Mouse (Mus musculus) CH12.LX (cell line): ENCODE results near the gene Nfix. TPM values are rescaled to one million over a fixed set of nuclear protein-coding genes. Genes with fewer than 3 reads are reported as not detected.

Source experiments
- DNase-seq: peaks from one replicate; pipeline ENCODE4 v3.0.0-alpha.2; 2013; ENCODE audit errors: extremely low read depth
- H3K27ac ChIP-seq: 2 replicates; pipeline ENCODE4 v1.5.1; 2012; ENCODE audit warnings: low read depth, mild to moderate bottlenecking, control low read depth, moderate library complexity; ENCODE audit not compliant: insufficient read depth
- H3K27me3 ChIP-seq: replicated peaks from 2 replicates; pipeline ENCODE3; 2012; ENCODE audit warnings: inconsistent platforms
- H3K36me3 ChIP-seq, 2 experiments: replicated peaks in 1 of 2; 2 replicates each; pipeline versions ENCODE3 to v1.6.1; 2012; ENCODE audit warnings: inconsistent platforms in 1 of 2, low read length in 1 of 2, mild to moderate bottlenecking in 1 of 2, mixed read lengths in 1 of 2, moderate library complexity in 1 of 2; ENCODE audit not compliant: control insufficient read depth in 1 of 2, insufficient read depth in 1 of 2
- H3K4me1 ChIP-seq, 2 experiments: 2 replicates each; pipeline ENCODE4 v1.6.1; 2012; ENCODE audit warnings: inconsistent platforms in 1 of 2, moderate library complexity in 1 of 2; ENCODE audit not compliant: insufficient read depth in 2 of 2, control insufficient read depth in 1 of 2
- H3K4me2 ChIP-seq: 2 replicates; pipeline ENCODE4 v1.6.1; 2012; ENCODE audit warnings: low read depth, mild to moderate bottlenecking, control low read depth; ENCODE audit not compliant: poor library complexity, insufficient read depth, severe bottlenecking
- H3K4me3 ChIP-seq, 3 experiments: fragments of 150-350 bp in 1 of 3; sonication (generic) in 1 of 3; replicated peaks in 1 of 3; 2 replicates each; pipeline versions ENCODE3 to v1.5.1; 2011 to 2012; ENCODE audit warnings: low read depth in 2 of 3, low read length in 2 of 3, mild to moderate bottlenecking in 2 of 3, moderate library complexity in 2 of 3, control low read depth in 1 of 3, improper control_type of control experiment in 1 of 3, inconsistent platforms in 1 of 3, mixed read lengths in 1 of 3; ENCODE audit not compliant: poor library complexity in 1 of 3
- H3K79me2 ChIP-seq: replicated peaks from 2 replicates; pipeline ENCODE4 v1.6.1; 2012; ENCODE audit warnings: mild to moderate bottlenecking, moderate library complexity; ENCODE audit not compliant: control insufficient read depth, poor library complexity, insufficient read depth, severe bottlenecking; ENCODE audit errors: extremely low read depth
- H3K9ac ChIP-seq: 2 replicates; pipeline ENCODE4 v1.6.1; 2012; ENCODE audit warnings: low read depth, mild to moderate bottlenecking, control low read depth, moderate library complexity; ENCODE audit not compliant: insufficient read depth
- H3K9me3 ChIP-seq: replicated peaks from 2 replicates; pipeline ENCODE3; 2012; ENCODE audit warnings: low read length, inconsistent platforms, mixed read lengths
- BHLHE40 ChIP-seq: IDR thresholded peaks from 2 replicates; pipeline ENCODE4 v1.6.1; 2011; ENCODE audit warnings: mild to moderate bottlenecking, low read depth, low read length, improper control_type of control experiment
- CHD1 ChIP-seq: IDR thresholded peaks from 2 replicates; pipeline ENCODE4 v1.6.1; 2012; ENCODE audit warnings: low read depth, low read length, improper control_type of control experiment, inconsistent platforms
- CTCF ChIP-seq, 2 experiments: IDR thresholded peaks in 1 of 2; conservative IDR thresholded peaks in 1 of 2; 2 replicates each; pipeline ENCODE4 v1.5.1; 2011 to 2012; ENCODE audit warnings: low read depth in 2 of 2, low read length in 2 of 2, improper control_type of control experiment in 1 of 2, inconsistent platforms in 1 of 2, mild to moderate bottlenecking in 1 of 2, moderate library complexity in 1 of 2
- ELF1 ChIP-seq: IDR thresholded peaks from 2 replicates; pipeline ENCODE4 v1.6.1; 2014; ENCODE audit warnings: low read depth, mild to moderate bottlenecking, inconsistent platforms, low read length, improper control_type of control experiment
- KAT2A ChIP-seq: IDR thresholded peaks from 2 replicates; pipeline ENCODE4 v1.6.1; 2012; ENCODE audit warnings: low read length, improper control_type of control experiment, inconsistent platforms; ENCODE audit not compliant: insufficient replicate concordance
- MAZ ChIP-seq: IDR thresholded peaks from 2 replicates; pipeline ENCODE4 v1.6.1; 2012; ENCODE audit warnings: low read depth, mild to moderate bottlenecking, inconsistent platforms, low read length, improper control_type of control experiment, moderate library complexity
- MXI1 ChIP-seq: IDR thresholded peaks from 2 replicates; pipeline ENCODE4 v1.6.1; 2011; ENCODE audit warnings: mild to moderate bottlenecking, low read depth, low read length, improper control_type of control experiment
- MYC ChIP-seq: IDR thresholded peaks from 2 replicates; pipeline ENCODE4 v1.6.1; 2011; ENCODE audit warnings: low read depth, mild to moderate bottlenecking, improper control_type of control experiment, low read length
- NRF1 ChIP-seq: IDR thresholded peaks from 2 replicates; pipeline ENCODE4 v1.6.1; 2014; ENCODE audit warnings: low read depth, mild to moderate bottlenecking, inconsistent platforms, low read length, improper control_type of control experiment, moderate library complexity
- PAX5 ChIP-seq: IDR thresholded peaks from 2 replicates; pipeline ENCODE4 v1.6.1; 2012; ENCODE audit warnings: low read length, inconsistent platforms, mixed read lengths
- POLR2A ChIP-seq: IDR thresholded peaks from 2 replicates; pipeline ENCODE4 v1.6.1; 2011; ENCODE audit warnings: low read depth, mild to moderate bottlenecking, improper control_type of control experiment, low read length
- POLR2AphosphoS2 ChIP-seq: IDR thresholded peaks from 2 replicates; pipeline ENCODE4 v1.6.1; 2011; ENCODE audit warnings: low read depth, low read length, improper control_type of control experiment
- RAD21 ChIP-seq: IDR thresholded peaks from 2 replicates; pipeline ENCODE4 v1.6.1; 2011; ENCODE audit warnings: low read depth, mild to moderate bottlenecking, low read length, improper control_type of control experiment, moderate library complexity
- SIN3A ChIP-seq: IDR thresholded peaks from 2 replicates; pipeline ENCODE4 v1.6.1; 2012; ENCODE audit warnings: low read length, improper control_type of control experiment, inconsistent platforms
- SMC3 ChIP-seq: IDR thresholded peaks from 2 replicates; pipeline ENCODE4 v1.6.1; 2011; ENCODE audit warnings: low read depth, low read length, improper control_type of control experiment
- TBP ChIP-seq: conservative IDR thresholded peaks from 2 replicates; pipeline ENCODE4 v1.6.1; 2011; ENCODE audit warnings: low read depth, low read length, improper control_type of control experiment
- UBTF ChIP-seq: IDR thresholded peaks from 2 replicates; pipeline ENCODE4 v1.6.1; 2012; ENCODE audit warnings: low read depth, mild to moderate bottlenecking, inconsistent platforms, low read length, improper control_type of control experiment, moderate library complexity
- USF1 ChIP-seq: IDR thresholded peaks from 2 replicates; pipeline ENCODE4 v1.6.1; 2014; ENCODE audit warnings: low read depth, mild to moderate bottlenecking, inconsistent platforms, low read length, improper control_type of control experiment
- ZKSCAN1 ChIP-seq: IDR thresholded peaks from 2 replicates; pipeline ENCODE4 v1.6.1; 2012; ENCODE audit warnings: low read depth, inconsistent platforms, low read length, improper control_type of control experiment, borderline replicate concordance
- ZMIZ1 ChIP-seq: IDR thresholded peaks from 2 replicates; pipeline ENCODE4 v1.6.1; 2012; ENCODE audit warnings: low read depth, mild to moderate bottlenecking, inconsistent platforms, low read length, improper control_type of control experiment
- ZNF384 ChIP-seq: IDR thresholded peaks from 2 replicates; pipeline ENCODE4 v1.6.1; 2012; ENCODE audit warnings: low read depth, low read length, improper control_type of control experiment, inconsistent platforms
- dilution Hi-C: fragments of 300-500 bp; cut with MboI; formaldehyde crosslinking; loops from 2 replicates; pipeline ENCODE4 v1.14.3; 2020; ENCODE audit warnings: low sequenced_read_pairs; ENCODE audit not compliant: extremely low pct_unique_long_range_greater_than_20kb, extremely low pct_ligation_motif_present
- in situ Hi-C: fragments of 300-500 bp; cut with MboI; formaldehyde crosslinking; loops from 3 replicates; pipeline ENCODE4 v1.14.3; 2019; ENCODE audit warnings: low sequenced_read_pairs, low pct_ligation_motif_present, low pct_unique_long_range_greater_than_20kb, mixed read lengths
- polyA plus RNA-seq: library from polyadenylated mRNA; unstranded; fragments of >175 nt; gene quantifications from 2 replicates; pipeline ENCODE4 v1.2.1, GENCODE M21; 2012; ENCODE audit warnings: low read depth; ENCODE audit not compliant: insufficient read length
- total RNA-seq, 2 experiments: library from RNA; depleted of rRNA; stranded (reverse); fragments of 300-350 nt in 1 of 2; fragments of >200 nt in 1 of 2; gene quantifications; 2 replicates each; pipeline ENCODE4 v1.2.3; 2012 to 2014

Nfix gene
- total and polyA plus RNA-seq, 3 experiments, result 0.09 to 10.5 (median 1.1) TPM

GRCm38 (mm10) chr8:84704867-84705831 lies 95.0 kb downstream of the Nfix start:
- DNase-seq, result no peak
- dilution Hi-C loops (no loop called here), in situ Hi-C loops (no loop called here)
- Histone ChIP-seq H3K9ac (peak overlapping the region; percentile 65), H3K36me3 (peaks cover 9 to 31% of the 10 kb centered on the region in 2 experiments), H3K4me2 (peak overlapping the region; percentile 81), H3K27me3 (no peaks in the 10 kb centered on the region), H3K27ac (peak overlapping the region; percentile 53; the same call in 1 of the 2 replicates), H3K4me1 (peaks cover 16 to 66% of the 10 kb centered on the region in 2 experiments), H3K4me3 (peak overlapping the region; percentile 13 to 48 (median 31)), H3K9me3 (peaks cover 2% of the 10 kb centered on the region), H3K79me2 (peaks cover 18% of the 10 kb centered on the region)
- TF ChIP-seq POLR2AphosphoS2, result 0 out of 2 replicates have a peak, but pooled peaks have one; percentile 73
- TF ChIP-seq NRF1, result no peak
- no peak for TF ChIP-seq USF1
- TF ChIP-seq MXI1, result 0 out of 2 replicates have a peak, but pooled peaks have one; percentile 41
- peak; percentile 43 for TF ChIP-seq POLR2A
- TF ChIP-seq CTCF (conservative IDR thresholded peaks at IDR 0.05 in 1 of 2, IDR thresholded peaks at IDR 0.05 in 1 of 2; ENCODE audit: low read depth in 2 of 2, low read length in 2 of 2), result no peak
- no peak for TF ChIP-seq PAX5

GRCm38 (mm10) chr8:84704356-84704755 lies 95.8 kb downstream of the Nfix start:
- in situ Hi-C loops (no loop called here), dilution Hi-C loops (no loop called here)
- peak; percentile 68 for DNase-seq
- Histone ChIP-seq H3K27me3 (no peaks in the 10 kb centered on the region), H3K79me2 (peaks cover 18% of the 10 kb centered on the region), H3K27ac (peak overlapping the region; percentile 80), H3K4me3 (peak overlapping the region; percentile 16 to 48 (median 43)), H3K4me2 (peak overlapping the region; percentile 81)
- TF ChIP-seq SMC3 (peak; percentile 54), ZNF384 (no peak), MAZ (0 out of 2 replicates have a peak, but pooled peaks have one; percentile 50), CHD1 (peak; percentile 36; the same call in 1 of the 2 replicates), BHLHE40 (0 out of 2 replicates have a peak, but pooled peaks have one; percentile 17), ZKSCAN1 (no peak), ELF1 (peak; percentile 17; the same call in 1 of the 2 replicates), CTCF (conservative IDR thresholded peaks at IDR 0.05 in 1 of 2, IDR thresholded peaks at IDR 0.05 in 1 of 2; ENCODE audit: low read depth in 2 of 2, low read length in 2 of 2) (peak in 1 of 2 experiments; percentile 80; a peak in 3 of 4 replicates), UBTF (no peak), TBP (no peak), KAT2A (no peak), SIN3A (peak; percentile 69), ZMIZ1 (peak; percentile 66), POLR2AphosphoS2 (no peak), RAD21 (peak; percentile 26), MYC (no peak)
- TF ChIP-seq, all 38 proteins: peak for 9
- Histone ChIP-seq H3K9me3 (peaks cover 2% of the 10 kb centered on the region), H3K36me3 (peaks cover 13 to 36% of the 10 kb centered on the region in 2 experiments), H3K9ac (peak overlapping the region; percentile 45; the same call in 1 of the 2 replicates), H3K4me1 (peaks cover 16 to 73% of the 10 kb centered on the region in 2 experiments)
